ENCODE assay signal across 8 mouse cellular contexts in the genomic region with DNA sequence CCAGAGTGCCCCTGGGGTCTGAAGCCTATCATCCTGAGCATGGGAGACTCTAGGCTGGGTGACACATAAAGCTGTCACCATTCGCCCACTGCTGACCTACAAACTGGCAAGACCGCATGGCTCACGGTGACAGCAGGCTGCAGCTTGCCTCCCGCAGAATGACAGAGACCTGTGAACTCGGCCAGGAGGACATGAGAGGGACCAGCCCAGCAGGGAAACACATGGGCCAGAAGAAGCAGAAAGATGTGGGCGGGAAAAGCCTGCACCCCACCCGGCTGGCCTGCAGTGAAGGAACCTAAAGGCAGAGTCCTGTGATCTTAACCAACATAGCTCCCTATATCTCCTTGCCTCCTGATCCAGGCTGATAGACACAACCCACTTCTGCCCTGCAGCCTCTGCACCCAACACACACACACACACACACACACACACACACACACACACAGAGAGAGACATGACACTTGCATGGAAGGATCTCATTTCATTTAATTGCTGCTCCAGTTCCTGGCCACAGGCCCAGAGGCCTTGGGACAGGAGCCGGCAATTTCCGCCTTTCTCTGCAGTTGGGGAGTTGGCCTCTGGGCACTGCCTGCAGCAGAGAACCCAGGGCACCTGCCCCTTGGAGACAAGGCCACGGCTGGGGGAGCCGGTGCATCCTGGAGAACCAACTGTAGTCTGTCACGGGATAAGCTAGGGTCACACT. TPM values are rescaled to one million over a fixed set of nuclear protein-coding genes. Genes with fewer than 3 reads are reported as not detected.
DNase-seq lines count a peak whose midpoint lies in the region; ATAC-seq and TF ChIP-seq lines count a peak whose summit lies in the region.

No protein-coding gene starts in this region.

- peaks cover 34% of the 10 kb centered on the region for H3K4me1 ChIP-seq in embryonic fibroblast, embryonic 13.5 days (ENCODE audit: control insufficient read depth, insufficient read depth, low read length)
- H3K4me1 ChIP-seq in midbrain, postnatal 0 days (ENCODE audit: insufficient read depth, low read length), result peaks cover 34% of the 10 kb centered on the region

- H3K27ac ChIP-seq in embryonic fibroblast, embryonic 13.5 days (ENCODE audit: insufficient read depth, low read length), result peak overlapping the region; percentile 35
- H3K27ac ChIP-seq in midbrain, postnatal 0 days (ENCODE audit: low read depth, low read length), result peak overlapping the region; percentile 59

- H3K4me3 ChIP-seq in embryonic fibroblast, embryonic 13.5 days (ENCODE audit: insufficient read depth, low read length), result no peak overlapping the region
- H3K4me3 ChIP-seq in midbrain, postnatal 0 days (ENCODE audit: low read depth, low read length), result no peak overlapping the region

- no peak overlapping the region for H3K9ac ChIP-seq in midbrain, postnatal 0 days (replicated peaks; ENCODE audit: low read length, poor library complexity, severe bottlenecking)

- ATAC-seq in midbrain, postnatal 0 days (ENCODE audit: low FRiP score), result no peak
- no peak for ATAC-seq in monocyte, adult 5-6 weeks (replicated peaks; ENCODE audit: insufficient number of reproducible peaks, low FRiP score, low TSS enrichment, poor library complexity, severe bottlenecking)

- no peaks in the 10 kb centered on the region for H3K36me3 ChIP-seq in midbrain, postnatal 0 days (ENCODE audit: insufficient read depth, low read length)

- H3K27me3 ChIP-seq in midbrain, postnatal 0 days (ENCODE audit: insufficient read depth, low read length), result no peaks in the 10 kb centered on the region

- no peak for TF ChIP-seq CTCF in embryonic fibroblast, embryonic 13.5 days (IDR thresholded peaks at IDR 0.05; ENCODE audit: borderline replicate concordance, insufficient read depth, low read length)
- no peak for TF ChIP-seq CTCF in midbrain, postnatal 0 days (IDR thresholded peaks at IDR 0.05)

- H3K4me2 ChIP-seq in midbrain, postnatal 0 days (ENCODE audit: low read depth, low read length, poor library complexity, severe bottlenecking), result no peak overlapping the region

- WGBS in midbrain, postnatal 0 days, result 42% methylated on average over 12 of the region's 12 CpGs

- intact Hi-C loops in heart, postnatal 10 days (cut with DNase I), result no loop called here

- TF ChIP-seq POLR2A in embryonic fibroblast, embryonic 13.5 days (IDR thresholded peaks at IDR 0.05; ENCODE audit: low read depth, low read length), result no peak

- peak; percentile 85 for DNase-seq in 3T3-L1 (ENCODE audit: low read depth, low spot score)
- peak; percentile 88 to 93 for DNase-seq in adrenal gland, adult (ENCODE audit: inconsistent age in 2 of 2, low spot score in 1 of 2)
- DNase-seq in heart, postnatal 10 days, result peak; percentile 85 to 87
- DNase-seq in kidney, postnatal 25 days, result peak; percentile 86 to 93
- peak; percentile 80 for DNase-seq in midbrain, postnatal 0 days (ENCODE audit: low spot score)
- DNase-seq in thymus, postnatal 10 days (ENCODE audit: low spot score in 2 of 2), result no peak

- H3K9me3 ChIP-seq in midbrain, postnatal 0 days (ENCODE audit: low read length), result no peaks in the 10 kb centered on the region

RNA-seq across cellular contexts. Expression of a gene that starts 14.4 kb away (rescaled TPM):
- polyA plus RNA-seq in embryonic fibroblast, embryonic 13.5 days (2011; ENCODE audit: insufficient read length, low read depth, missing spikeins), result 110 and 130 TPM in 2 replicates
- 100 to 1,000 TPM; 112 to 125 TPM for total RNA-seq in heart, postnatal 10 days (2021)
- 22.8 and 37.8 TPM in 2 replicates for total RNA-seq in midbrain, postnatal 0 days (2014; rRNA removed)
- 15.5 and 17.8 TPM in 2 replicates for polyA plus RNA-seq in midbrain, postnatal 0 days (2015; fragmentation: Nextera tagmentation; extraction: Ambion mirVana)
- total RNA-seq in monocyte, adult 5-6 weeks (2017), result 14.4 to 63.8 TPM (median 24.3 TPM) in 3 replicates

Comparison
In these comparisons a context has a peak if more than half of its experiments do, and no peak if none do; other contexts are left out.
1. DNase-seq: peak in 3T3-L1 (single experiment), adrenal gland, adult (2 of 2), heart, postnatal 10 days (2 of 2), kidney, postnatal 25 days (2 of 2) and midbrain, postnatal 0 days (single experiment); none in thymus, postnatal 10 days (0 of 2).